Mouse (Mus musculus) frontal cortex, postnatal 10 days (tissue): ENCODE data around the gene Gm10647.
"Not testable (repeated sequence)": the region's sequence is repeated elsewhere in the genome, so short reads cannot be mapped to it uniquely, and the experiment has no call there.

Source experiments
- DNase-seq, 2 experiments: peaks; one replicate each; pipeline ENCODE4 v3.0.0; 2022; ENCODE audit warnings: low spot score in 2 of 2, mixed read lengths in 1 of 2

Gm10647 gene

GRCm38 (mm10) chr9:66796739-66797138 lies at the start of gene Gm10647:
Gene Gm10647 (plus strand): TSS chr9:66797039.
- no peak for DNase-seq

GRCm38 (mm10) chr9:66748390-66748789 lies 48.4 kb upstream of the Gm10647 start:
- peak; percentile 19 to 24 for DNase-seq

- peak in 1 of 2 experiments; percentile 43 for DNase-seq
Measured at GRCm38 (mm10) chr9:66752849-66753248, 44.0 kb upstream of the Gm10647 start.

GRCm38 (mm10) chr9:66760991-66761390 lies 35.8 kb upstream of the Gm10647 start:
- DNase-seq, result no peak

GRCm38 (mm10) chr9:66768721-66769120 lies 28.1 kb upstream of the Gm10647 start:
- no peak for DNase-seq

- no peak for DNase-seq
Measured at GRCm38 (mm10) chr9:66769275-66769674, 27.6 kb upstream of the Gm10647 start.

- no peak for DNase-seq
Measured at GRCm38 (mm10) chr9:66770701-66771100, 26.1 kb upstream of the Gm10647 start.

GRCm38 (mm10) chr9:66784552-66784951 lies 12.3 kb upstream of the Gm10647 start:
- DNase-seq, result not testable (repeated sequence)

- no peak for DNase-seq
Measured at GRCm38 (mm10) chr9:66787821-66788220, 9.0 kb upstream of the Gm10647 start.

GRCm38 (mm10) chr9:66794629-66795463 lies 2.0 kb upstream of the Gm10647 start:
- no peak for DNase-seq

- peak; percentile 92 to 93 for DNase-seq
Measured at GRCm38 (mm10) chr9:66795464-66796324, 1.1 kb upstream of the Gm10647 start, which contains the start of gene Aph1b. Gene Aph1b (minus strand): TSS chr9:66795490.

- DNase-seq, result no peak
Measured at GRCm38 (mm10) chr9:66801947-66802346, 5.1 kb downstream of the Gm10647 start.

- not testable (repeated sequence) for DNase-seq
Measured at GRCm38 (mm10) chr9:66805951-66806350, 9.1 kb downstream of the Gm10647 start.

- no peak for DNase-seq
Measured at GRCm38 (mm10) chr9:66813392-66813791, 16.6 kb downstream of the Gm10647 start.

- DNase-seq, result no peak
Measured at GRCm38 (mm10) chr9:66820996-66821395, 24.2 kb downstream of the Gm10647 start.

GRCm38 (mm10) chr9:66822255-66822654 lies 25.4 kb downstream of the Gm10647 start:
- not testable (repeated sequence) for DNase-seq

GRCm38 (mm10) chr9:66825990-66826389 lies 29.2 kb downstream of the Gm10647 start:
- DNase-seq, result no peak

GRCm38 (mm10) chr9:66832366-66832908 lies 35.6 kb downstream of the Gm10647 start:
- DNase-seq, result no peak

- no peak for DNase-seq
Measured at GRCm38 (mm10) chr9:66833851-66834250, 37.0 kb downstream of the Gm10647 start.

GRCm38 (mm10) chr9:66834318-66835096 lies 37.7 kb downstream of the Gm10647 start, which contains the start of gene Aph1c:
Gene Aph1c (minus strand): TSS chr9:66834726.
- DNase-seq, result peak; percentile 98

- DNase-seq, result no peak
Measured at GRCm38 (mm10) chr9:66835097-66835480, 38.2 kb downstream of the Gm10647 start.
